Mouse (Mus musculus) MEL (cell line): ENCODE data around the gene Chst8.

Source experiments
- CTCF ChIP-seq, 3 experiments: IDR thresholded peaks in 2 of 3; conservative IDR thresholded peaks in 1 of 3; 2 replicates each; pipeline ENCODE4 v1.5.1; 2011 to 2012; ENCODE audit warnings: low read length in 3 of 3, low read depth in 2 of 3, mild to moderate bottlenecking in 2 of 3, improper control_type of control experiment in 1 of 3, inconsistent platforms in 1 of 3, mixed read lengths in 1 of 3, moderate library complexity in 1 of 3; ENCODE audit not compliant: control insufficient read depth in 1 of 3, insufficient read depth in 1 of 3, poor library complexity in 1 of 3, severe bottlenecking in 1 of 3
- E2F4 ChIP-seq: IDR thresholded peaks from 2 replicates; pipeline ENCODE4 v1.6.1; 2011; ENCODE audit warnings: low read depth, low read length, improper control_type of control experiment, borderline replicate concordance
- EP300 ChIP-seq, 2 experiments: IDR thresholded peaks; 2 replicates each; pipeline ENCODE4 v1.6.1; 2011; ENCODE audit warnings: improper control_type of control experiment in 2 of 2, low read length in 2 of 2, low read depth in 1 of 2, mild to moderate bottlenecking in 1 of 2
- GATA1 ChIP-seq: IDR thresholded peaks from 2 replicates; pipeline ENCODE4 v1.6.1; 2011; ENCODE audit warnings: low read depth, low read length, improper control_type of control experiment
- MAFK ChIP-seq: IDR thresholded peaks from 2 replicates; pipeline ENCODE4 v1.6.1; 2011; ENCODE audit warnings: low read depth, mild to moderate bottlenecking, low read length, improper control_type of control experiment, borderline replicate concordance
- MEF2A ChIP-seq: IDR thresholded peaks from 2 replicates; pipeline ENCODE4 v1.6.1; 2014; ENCODE audit warnings: low read depth, mild to moderate bottlenecking, inconsistent platforms, low read length, improper control_type of control experiment; ENCODE audit not compliant: poor library complexity, insufficient replicate concordance, severe bottlenecking; ENCODE audit errors: extremely low read depth
- NELFE ChIP-seq: IDR thresholded peaks from 2 replicates; pipeline ENCODE4 v1.6.1; 2011; ENCODE audit warnings: low read depth, low read length, improper control_type of control experiment
- POLR2A ChIP-seq, 2 experiments: IDR thresholded peaks; 2 replicates each; pipeline ENCODE4 v1.6.1; 2011 to 2012; ENCODE audit warnings: low read length in 2 of 2, mild to moderate bottlenecking in 2 of 2, control low read depth in 1 of 2, improper control_type of control experiment in 1 of 2, low read depth in 1 of 2, moderate library complexity in 1 of 2; ENCODE audit not compliant: control insufficient read depth in 1 of 2, insufficient read depth in 1 of 2, poor library complexity in 1 of 2
- POLR2AphosphoS5 ChIP-seq: IDR thresholded peaks from 2 replicates; pipeline ENCODE4 v1.6.1; 2012; ENCODE audit warnings: low read depth, borderline replicate concordance, mild to moderate bottlenecking, inconsistent platforms, low read length, moderate library complexity, mixed read lengths
- TAL1 ChIP-seq: IDR thresholded peaks from 2 replicates; pipeline ENCODE4 v1.6.1; 2012; ENCODE audit warnings: mild to moderate bottlenecking, inconsistent platforms, low read length, moderate library complexity, mixed read lengths
- USF1 ChIP-seq: IDR thresholded peaks from 2 replicates; pipeline ENCODE4 v1.6.1; 2014; ENCODE audit warnings: low read depth, mild to moderate bottlenecking, inconsistent platforms, low read length, improper control_type of control experiment, moderate library complexity
- ZNF384 ChIP-seq: IDR thresholded peaks from 2 replicates; pipeline ENCODE4 v1.6.1; 2012; ENCODE audit warnings: low read depth, mild to moderate bottlenecking, inconsistent platforms, low read length, improper control_type of control experiment

GRCm38 (mm10) chr7:34709111-34709510, 103.4 kb downstream of the Chst8 start:
- TF ChIP-seq MAFK: no peak
- no peak for TF ChIP-seq CTCF (IDR thresholded peaks at IDR 0.05 in 2 of 3, conservative IDR thresholded peaks at IDR 0.05 in 1 of 3; ENCODE audit: control insufficient read depth in 1 of 3, insufficient read depth in 1 of 3, low read depth in 2 of 3, low read length in 3 of 3, poor library complexity in 1 of 3, severe bottlenecking in 1 of 3)
- no peak for TF ChIP-seq EP300 (IDR thresholded peaks at IDR 0.05; ENCODE audit: low read depth in 1 of 2, low read length in 2 of 2)
- TF ChIP-seq E2F4: no peak
- TF ChIP-seq USF1: no peak
- TF ChIP-seq MEF2A: no peak
- TF ChIP-seq POLR2A (IDR thresholded peaks at IDR 0.05; ENCODE audit: control insufficient read depth in 1 of 2, insufficient read depth in 1 of 2, low read depth in 1 of 2, low read length in 2 of 2, poor library complexity in 1 of 2): no peak
- TF ChIP-seq POLR2AphosphoS5: no peak
- TF ChIP-seq NELFE: no peak
- TF ChIP-seq TAL1: no peak
- no peak for TF ChIP-seq GATA1
- TF ChIP-seq ZNF384: no peak
